Mouse (Mus musculus) Patski (cell line): ENCODE measurements at regions not wholly inside any gene's neighbourhood (a gene's known extent, or its start where the extent isn't known, plus 50 kb on each side); places are given as distances from the start of the nearest gene placed in this dataset.

Experiments
- ATAC-seq: fragments of 100-300 bp; one replicate; pipeline ENCODE4 v1.8.0; 2021
- CTCF ChIA-PET: fragments of 350-600 bp; sonication (Branson Sonifier 250); formaldehyde crosslinking; loops from one replicate; lab custom pipeline; 2022; ENCODE audit warnings: inconsistent platforms; lab: Charles Lee
- POLR2A ChIA-PET: fragments of 350-600 bp; sonication (Branson Sonifier 250); formaldehyde crosslinking; loops from one replicate; lab custom pipeline; 2022; ENCODE audit warnings: antibody characterized with exemption, inconsistent platforms; lab: Charles Lee
- DNase-seq: peaks from one replicate; pipeline ENCODE4 v3.0.0-alpha.2; 2011; ENCODE audit warnings: low read depth, low spot score
- H3K27me3 ChIP-seq: fragments of 371-371 bp; one replicate; pipeline ENCODE4 v1.5.1; 2021
- CTCF ChIP-seq: fragments of 100-300 bp; IDR thresholded peaks from one replicate; pipeline ENCODE4 v1.5.1; 2021
- in situ Hi-C: fragments of 300-500 bp; cut with MboI; formaldehyde crosslinking; loops from 3 replicates; pipeline ENCODE4 v1.11.1; 2018; ENCODE audit warnings: low pct_unique_long_range_greater_than_20kb, mixed read lengths

- ATAC-seq, result no peak
- in situ Hi-C loops, result no loop called here
- no peaks in the 10 kb centered on the region for H3K27me3 ChIP-seq
- TF ChIP-seq CTCF, result no peak
- POLR2A ChIA-PET, result no interaction called here
- DNase-seq, result no peak
- CTCF ChIA-PET, result no interaction called here
Observed at GRCm38 (mm10) chr4:34105251-34105650, 55.3 kb upstream of the Spaca1 start.

- in situ Hi-C loops, result no loop called here
- H3K27me3 ChIP-seq, result peaks cover 4% of the 10 kb centered on the region
- CTCF ChIA-PET, result no interaction called here
- POLR2A ChIA-PET, result no interaction called here
- no peak for TF ChIP-seq CTCF
- ATAC-seq (no peak), DNase-seq (no peak)
Observed at GRCm38 (mm10) chr4:34114323-34114722, 64.3 kb upstream of the Spaca1 start.

- ATAC-seq, result no peak
- no peaks in the 10 kb centered on the region for H3K27me3 ChIP-seq
- in situ Hi-C loops, result no loop called here
- TF ChIP-seq CTCF, result no peak
- DNase-seq, result no peak
- CTCF ChIA-PET, result no interaction called here
- POLR2A ChIA-PET, result no interaction called here
Observed at GRCm38 (mm10) chr4:34117086-34117485, 67.1 kb upstream of the Spaca1 start.

DNA sequence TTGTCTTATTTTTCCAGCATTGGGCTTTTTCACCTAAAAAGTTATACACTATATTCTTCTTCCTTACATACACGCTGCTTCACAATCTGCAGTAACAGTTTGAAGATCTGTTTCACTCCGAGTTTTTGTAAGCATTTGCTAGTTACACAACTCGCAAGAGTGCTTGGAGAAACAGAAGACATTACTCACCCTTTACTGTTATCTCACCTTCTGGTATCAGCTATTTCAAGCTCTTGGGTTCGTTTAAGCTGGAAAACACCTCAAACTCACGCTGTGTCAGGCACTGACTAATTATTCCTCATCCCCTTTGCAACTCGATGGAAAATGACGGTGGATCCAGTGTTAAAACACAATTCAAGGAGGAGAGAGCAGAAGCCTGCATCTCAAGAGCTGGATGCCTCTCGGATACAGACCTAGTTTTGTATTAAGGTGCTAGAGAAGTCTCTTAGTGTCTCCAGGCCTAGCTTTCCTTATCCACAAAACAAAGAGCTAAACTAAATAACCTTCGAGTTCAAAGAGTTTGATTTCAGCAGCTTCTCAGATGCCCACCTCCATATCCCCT is 73.0 kb upstream of the Spaca1 start:
- no peak for DNase-seq
- CTCF ChIA-PET, result no interaction called here
- POLR2A ChIA-PET, result no interaction called here
- no peak for TF ChIP-seq CTCF
- no peaks in the 10 kb centered on the region for H3K27me3 ChIP-seq
- in situ Hi-C loops, result no loop called here
- no peak for ATAC-seq

DNA sequence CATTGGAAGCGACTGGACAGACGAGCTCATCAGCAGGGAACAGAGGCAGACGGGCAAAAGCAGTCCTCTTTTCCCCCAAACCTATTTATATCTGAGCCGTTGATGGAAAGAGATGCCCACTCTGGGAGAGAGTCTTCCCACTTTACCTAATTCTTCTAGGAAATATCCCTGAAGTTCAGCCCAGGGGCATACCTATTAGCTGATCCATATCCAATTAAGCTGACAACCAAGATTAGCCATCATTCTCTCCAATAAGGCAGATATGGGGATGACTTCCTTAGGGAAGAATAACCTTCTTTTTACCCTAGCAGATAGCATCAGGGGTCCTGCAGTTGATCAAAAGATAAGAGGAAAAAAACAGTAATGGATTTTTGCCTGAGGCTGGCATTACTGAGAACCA is 78.2 kb upstream of the Spaca1 start:
- no peaks in the 10 kb centered on the region for H3K27me3 ChIP-seq
- TF ChIP-seq CTCF, result no peak
- CTCF ChIA-PET, result no interaction called here
- no peak for ATAC-seq
- POLR2A ChIA-PET, result no interaction called here
- in situ Hi-C loops, result no loop called here
- DNase-seq, result no peak

GRCm38 (mm10) chr4:34146133-34146867 is 96.3 kb upstream of the Spaca1 start:
- ATAC-seq (no peak), DNase-seq (no peak)
- POLR2A ChIA-PET, result no interaction called here
- H3K27me3 ChIP-seq, result no peaks in the 10 kb centered on the region
- CTCF ChIA-PET, result no interaction called here
- in situ Hi-C loops, result no loop called here
- TF ChIP-seq CTCF, result no peak

- ATAC-seq (no peak), DNase-seq (no peak)
- ChIA-PET CTCF (no interaction called here), POLR2A (no interaction called here)
- TF ChIP-seq CTCF, result no peak
- in situ Hi-C loops, result no loop called here
- H3K27me3 ChIP-seq, result no peaks in the 10 kb centered on the region
Observed at GRCm38 (mm10) chr4:34148956-34149739, 99.2 kb upstream of the Spaca1 start.

DNA sequence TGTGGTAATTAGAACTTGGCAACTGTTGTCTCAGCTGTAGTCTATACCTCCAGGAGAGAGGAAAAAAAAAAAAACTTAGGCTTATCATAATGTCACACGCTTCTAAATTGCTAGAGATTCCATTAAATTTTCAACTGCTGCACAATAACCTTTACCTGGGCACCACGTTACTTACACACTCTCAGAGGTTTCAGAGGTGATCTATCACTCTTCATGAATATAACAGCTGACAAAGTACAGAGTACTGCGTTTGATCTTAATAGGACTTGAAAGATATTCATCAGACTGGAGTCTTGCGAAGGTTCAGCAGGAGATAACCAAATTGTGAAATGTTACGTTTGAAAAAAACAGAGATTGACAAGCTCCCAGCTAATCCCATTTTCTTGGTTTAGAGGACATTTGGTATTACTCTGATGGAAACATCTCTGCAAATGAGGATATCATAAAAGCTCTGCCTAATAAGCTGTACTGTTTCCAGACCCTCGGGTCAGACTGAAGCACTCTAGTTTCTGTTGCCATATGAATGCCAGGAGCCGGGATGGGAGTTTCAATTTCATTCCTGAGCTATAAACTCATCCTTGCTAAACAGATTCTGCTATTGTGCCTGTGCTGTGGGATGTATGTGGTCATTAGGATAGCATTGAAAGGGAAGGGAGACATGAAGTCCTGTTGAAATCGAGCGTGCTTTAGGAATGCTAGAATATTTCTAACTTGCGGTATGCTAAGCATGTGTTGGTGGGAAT is 101.8 kb upstream of the Spaca1 start:
- no peak for ATAC-seq
- ChIA-PET CTCF (no interaction called here), POLR2A (no interaction called here)
- TF ChIP-seq CTCF, result no peak
- in situ Hi-C loops, result no loop called here
- no peaks in the 10 kb centered on the region for H3K27me3 ChIP-seq
- no peak for DNase-seq

- ATAC-seq, result no peak
- ChIA-PET CTCF (no interaction called here), POLR2A (no interaction called here)
- no peaks in the 10 kb centered on the region for H3K27me3 ChIP-seq
- in situ Hi-C loops, result no loop called here
- no peak for DNase-seq
- no peak for TF ChIP-seq CTCF
Observed at GRCm38 (mm10) chr4:34155501-34155900, 105.5 kb upstream of the Spaca1 start.

- in situ Hi-C loops, result no loop called here
- ChIA-PET CTCF (no interaction called here), POLR2A (no interaction called here)
- ATAC-seq, result no peak
- DNase-seq, result no peak
- peaks cover 4% of the 10 kb centered on the region for H3K27me3 ChIP-seq
- TF ChIP-seq CTCF, result no peak
Observed at GRCm38 (mm10) chr4:34157818-34158511, 108.0 kb upstream of the Spaca1 start.
